Mouse (Mus musculus) lung, postnatal 4 days (tissue): ENCODE results near the gene Mgat5.

Experiments
- DNase-seq, 2 experiments: peaks; one replicate each; pipeline ENCODE4 v3.0.0; 2021

Gene Mgat5

GRCm38 (mm10) chr1:127511362-127511761 is 306.5 kb downstream of the Mgat5 start:
- no peak for DNase-seq

DNA sequence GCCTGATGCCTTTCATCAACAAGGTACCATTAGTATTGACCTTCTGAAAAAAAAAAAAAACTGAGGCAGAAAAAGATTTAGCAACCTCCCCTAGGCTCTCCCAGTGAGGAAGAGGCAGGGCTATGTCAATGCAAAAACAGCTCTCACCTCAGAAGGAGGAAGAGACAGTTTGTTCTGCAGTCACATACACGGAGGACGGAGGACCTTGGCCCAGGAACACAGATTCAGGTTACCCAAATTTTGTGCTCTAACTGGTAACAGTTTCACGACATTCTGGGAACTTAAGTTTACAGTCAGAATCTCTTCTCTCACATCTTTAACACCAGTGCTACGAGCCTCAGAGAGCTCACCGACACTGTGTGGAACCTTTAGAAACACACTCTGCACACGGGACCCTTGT is 307.9 kb downstream of the Mgat5 start:
- DNase-seq: no peak

GRCm38 (mm10) chr1:127513140-127513539 is 308.3 kb downstream of the Mgat5 start:
- no peak for DNase-seq

DNA sequence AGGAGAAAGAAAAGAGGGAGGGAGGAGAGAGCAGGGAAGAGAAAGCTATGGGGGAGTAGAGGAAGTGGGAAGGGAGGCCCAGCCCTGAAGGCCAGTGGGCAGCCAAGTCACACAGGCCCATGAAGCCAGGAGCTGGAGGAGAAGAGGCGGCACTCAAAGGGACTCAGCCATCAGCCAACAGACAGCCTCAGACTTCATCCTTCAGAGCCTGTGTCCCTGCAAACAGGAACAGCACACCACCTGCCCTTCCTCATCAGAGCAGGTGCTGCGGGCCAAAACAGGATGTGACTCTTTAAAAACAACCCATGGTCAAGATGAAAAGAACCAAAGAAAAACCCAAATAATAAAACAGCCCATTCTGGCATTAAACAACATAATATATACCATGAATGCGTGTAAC is 308.8 kb downstream of the Mgat5 start:
- no peak for DNase-seq

DNA sequence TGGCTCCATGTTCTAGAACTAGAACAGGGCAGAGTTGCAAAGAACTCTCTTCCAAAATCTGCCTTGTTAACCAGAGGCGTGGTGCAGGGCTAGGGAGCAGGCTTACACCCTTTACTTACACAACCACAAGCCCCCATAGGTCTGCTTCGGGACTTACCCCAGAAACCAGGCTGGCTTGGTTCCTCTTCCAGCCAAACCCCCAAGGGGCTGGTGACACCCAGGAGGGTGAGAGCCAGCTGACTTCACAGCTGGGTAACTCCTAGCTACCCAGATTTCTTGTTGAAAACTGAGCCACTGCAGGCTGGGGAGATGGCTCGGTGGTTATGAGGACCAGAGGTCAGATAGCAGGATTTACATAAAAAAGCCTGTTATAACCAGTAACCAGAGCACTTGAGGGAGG is 309.7 kb downstream of the Mgat5 start:
- DNase-seq: peak in 1 of 2 experiments; percentile 41

DNA sequence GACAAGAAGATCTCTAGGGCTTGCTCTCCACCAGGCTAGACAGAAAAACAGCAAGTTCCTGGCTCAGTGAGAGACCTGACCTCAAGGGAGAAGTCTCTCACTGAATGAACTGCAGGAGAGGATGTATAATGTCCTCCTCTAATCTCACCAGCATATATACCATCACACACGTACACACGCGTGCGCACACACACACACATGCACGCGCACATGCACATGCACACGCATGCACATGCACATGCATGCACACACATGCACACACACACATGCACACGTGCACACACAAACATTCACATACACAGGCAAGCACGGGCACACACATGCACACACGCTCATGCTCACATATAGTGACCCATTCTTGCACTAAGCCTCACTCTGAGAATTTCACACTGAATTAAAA is 310.1 kb downstream of the Mgat5 start:
- DNase-seq: no peak

GRCm38 (mm10) chr1:127523364-127523763 is 318.5 kb downstream of the Mgat5 start:
- no peak for DNase-seq

DNA sequence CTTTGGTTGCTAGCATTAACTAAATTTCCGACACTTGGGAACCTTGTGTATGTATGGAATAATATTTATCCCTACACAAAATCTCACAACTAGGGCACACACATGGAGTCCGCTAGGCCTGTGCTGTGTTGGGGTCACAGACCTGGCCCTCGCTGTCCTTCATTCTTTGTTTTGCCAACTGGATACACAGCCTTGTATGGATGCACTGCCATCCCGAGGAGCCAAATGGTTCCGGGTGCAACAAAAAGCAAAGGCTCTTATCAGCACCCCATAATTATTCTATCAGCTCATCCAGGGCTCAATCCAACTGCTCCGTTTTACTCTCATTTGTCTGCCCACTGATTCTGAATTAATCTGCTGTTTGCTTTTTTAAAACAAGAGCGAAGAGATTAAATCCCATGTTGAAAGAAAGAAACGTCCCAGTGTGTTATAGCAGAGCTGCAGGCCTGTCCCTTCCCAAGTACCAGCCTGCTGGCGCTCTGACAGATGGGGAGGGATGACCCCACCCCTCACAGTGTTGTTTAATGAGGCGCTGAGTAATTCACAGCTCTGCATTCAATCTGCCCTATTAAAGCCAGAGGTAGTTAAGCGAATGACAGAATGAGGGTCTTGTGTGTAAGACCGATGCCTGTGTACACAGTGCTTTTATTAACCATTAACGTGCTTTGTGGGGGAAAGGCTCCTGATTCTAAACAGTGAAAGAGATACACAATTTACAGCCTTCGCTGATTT is 326.2 kb downstream of the Mgat5 start:
- DNase-seq: no peak

- DNase-seq: no peak
Observed at GRCm38 (mm10) chr1:127531723-127532122, 326.9 kb downstream of the Mgat5 start.

- DNase-seq: no peak
Observed at GRCm38 (mm10) chr1:127536448-127536847, 331.6 kb downstream of the Mgat5 start.

DNA sequence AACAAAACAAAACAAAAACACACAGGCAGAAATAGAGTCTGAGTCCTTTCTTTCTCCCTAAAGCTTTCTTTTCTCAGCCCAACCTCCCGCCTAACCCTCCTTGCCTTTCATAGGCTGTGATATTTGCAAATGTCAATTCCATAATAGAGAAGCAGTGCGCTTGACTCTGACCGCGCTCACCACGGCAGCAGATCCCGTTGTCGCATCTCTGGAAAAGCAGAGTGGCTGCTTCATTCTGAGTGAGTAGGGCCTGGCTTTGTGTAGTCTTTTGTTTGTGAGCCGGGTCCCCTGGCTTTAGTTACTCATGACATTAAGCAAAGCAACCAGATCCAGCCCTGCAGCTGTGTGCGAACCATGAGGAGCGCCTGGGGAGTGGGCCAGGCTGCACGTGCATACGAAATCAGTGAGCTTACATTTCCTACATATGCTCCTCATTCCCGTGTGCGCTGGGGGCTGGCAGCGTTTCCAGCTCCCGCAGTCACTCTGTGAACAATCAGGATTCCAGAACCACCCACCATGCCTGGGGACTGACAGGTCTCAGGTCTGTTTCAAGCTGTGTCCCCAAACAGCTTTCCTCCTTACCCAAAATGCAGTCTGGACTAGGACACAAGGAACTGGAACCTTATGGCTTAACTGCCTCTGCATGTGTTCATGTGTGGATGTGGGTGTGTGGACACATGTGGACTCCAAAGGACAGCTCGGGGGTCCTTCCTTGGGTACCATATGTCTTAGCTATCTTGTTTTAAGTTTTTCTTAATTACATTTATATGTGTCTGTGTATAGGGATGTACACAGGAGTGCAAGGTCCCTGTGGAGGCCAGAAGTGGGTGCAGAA is 332.6 kb downstream of the Mgat5 start:
- no peak for DNase-seq
